Mouse (Mus musculus) CD4-positive, CD25-positive, alpha-beta regulatory T cell, adult 2 months (primary cell): ENCODE measurements at regions not wholly inside any gene's neighbourhood (a gene's known extent, or its start where the extent isn't known, plus 50 kb on each side); places are given as distances from the start of the nearest gene placed in this dataset.

Experiments used
- DNase-seq: peaks from one replicate; pipeline ENCODE4 v3.0.0-alpha.2; 2012; ENCODE audit warnings: low read depth, low spot score

GRCm38 (mm10) chr9:43387397-43387796 lies 76.7 kb downstream of the Trim29 start:
- DNase-seq, result no peak

GRCm38 (mm10) chr9:43389491-43390083 lies 78.9 kb downstream of the Trim29 start:
- no peak for DNase-seq

DNA sequence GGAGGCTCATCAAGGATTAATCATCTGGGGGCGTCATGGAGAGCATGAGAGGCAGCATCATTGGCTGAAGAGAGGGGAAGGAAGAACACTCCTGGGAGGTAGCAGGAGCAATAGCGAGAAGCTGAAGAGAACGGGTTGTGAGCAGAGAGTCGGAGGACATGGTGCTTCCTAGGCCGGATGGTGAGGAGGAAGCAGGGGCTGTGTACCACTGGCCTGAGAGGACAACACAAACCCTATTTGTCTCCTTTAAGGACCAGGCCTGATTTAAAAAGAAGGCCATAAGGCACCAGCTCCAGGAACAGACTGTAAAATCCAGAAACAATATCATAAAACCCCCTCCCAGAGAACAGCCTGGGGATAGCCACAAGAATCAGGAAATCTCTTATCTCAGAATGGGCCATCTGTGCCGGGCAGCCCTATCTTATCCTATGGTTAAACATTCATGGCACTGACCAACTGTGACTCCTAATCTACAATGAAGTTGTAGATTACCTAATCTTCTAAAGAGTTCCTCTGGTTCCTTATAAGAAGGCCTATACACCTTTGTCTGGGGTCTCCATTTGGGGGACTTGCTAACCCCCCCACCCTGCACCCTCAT lies 81.9 kb downstream of the Trim29 start:
- DNase-seq, result no peak

DNA sequence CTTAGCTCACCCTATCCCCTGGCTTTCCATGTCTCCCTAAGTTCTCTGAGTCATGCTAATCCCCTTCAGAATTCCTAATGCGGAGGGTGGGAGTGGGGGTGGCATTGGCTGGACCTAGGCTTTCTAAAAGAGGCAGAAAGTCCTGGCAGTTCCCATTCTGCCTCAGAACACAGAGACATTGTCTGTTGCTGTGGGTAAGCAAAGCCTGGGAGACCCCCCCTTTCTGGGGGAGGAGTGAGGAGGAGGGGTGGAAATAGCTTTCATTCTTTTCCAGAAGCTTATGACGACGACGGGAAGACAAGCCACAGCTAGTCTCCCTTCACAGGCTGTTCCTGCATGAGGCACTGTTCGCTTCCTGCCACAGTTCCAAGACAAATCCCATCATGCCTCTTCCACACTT lies 83.6 kb downstream of the Trim29 start:
- DNase-seq, result no peak

GRCm38 (mm10) chr9:43395209-43395608 lies 84.6 kb downstream of the Trim29 start:
- DNase-seq, result no peak

- no peak for DNase-seq
These were observed 85.9 kb downstream of the Trim29 start for GRCm38 (mm10) chr9:43396566-43396965.

GRCm38 (mm10) chr9:43408493-43408892 lies 97.8 kb downstream of the Trim29 start:
- DNase-seq, result no peak

GRCm38 (mm10) chr9:43412473-43412872 lies 101.8 kb downstream of the Trim29 start:
- DNase-seq, result no peak

DNA sequence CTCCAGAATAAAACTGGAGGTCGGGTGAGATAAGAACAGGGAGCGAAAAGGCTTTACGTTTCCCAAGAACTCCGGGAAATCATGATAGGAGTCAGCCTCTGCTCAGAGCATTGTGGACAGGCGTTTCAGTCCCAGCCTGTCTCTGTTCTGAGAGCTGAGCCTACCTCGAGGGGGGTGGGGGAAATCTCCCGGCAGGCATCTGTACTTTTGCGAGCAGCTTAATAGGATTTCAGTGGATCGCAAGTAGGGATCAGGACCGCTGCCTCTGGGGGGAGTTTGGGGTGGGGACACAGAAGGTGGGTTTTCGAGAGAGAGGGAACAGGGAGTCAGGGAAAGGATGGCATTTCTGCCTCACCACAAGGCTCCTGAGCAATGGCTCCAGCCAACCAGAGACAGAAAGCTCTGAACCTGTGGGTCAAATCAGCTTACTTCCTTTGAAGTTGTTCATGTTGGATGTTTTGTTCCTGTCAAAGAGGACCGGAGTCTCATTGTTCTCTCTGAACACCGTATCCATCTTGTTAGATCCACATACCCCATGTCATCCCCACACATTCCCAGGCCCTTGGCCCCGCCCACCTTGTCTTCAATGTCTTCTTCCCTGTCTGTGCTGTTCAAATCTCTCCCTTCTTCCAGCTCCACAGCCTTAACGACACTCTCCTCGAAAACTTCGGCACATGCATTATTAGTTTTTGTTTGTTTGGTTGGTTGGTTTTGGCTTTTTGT lies 109.5 kb downstream of the Trim29 start:
- no peak for DNase-seq

- DNase-seq, result no peak
These were observed 116.4 kb downstream of the Trim29 start for GRCm38 (mm10) chr9:43427007-43427406.

- DNase-seq, result no peak
These were observed 123.3 kb downstream of the Trim29 start for GRCm38 (mm10) chr9:43433953-43434352.

GRCm38 (mm10) chr9:43438476-43438875 lies 127.8 kb downstream of the Trim29 start:
- no peak for DNase-seq

DNA sequence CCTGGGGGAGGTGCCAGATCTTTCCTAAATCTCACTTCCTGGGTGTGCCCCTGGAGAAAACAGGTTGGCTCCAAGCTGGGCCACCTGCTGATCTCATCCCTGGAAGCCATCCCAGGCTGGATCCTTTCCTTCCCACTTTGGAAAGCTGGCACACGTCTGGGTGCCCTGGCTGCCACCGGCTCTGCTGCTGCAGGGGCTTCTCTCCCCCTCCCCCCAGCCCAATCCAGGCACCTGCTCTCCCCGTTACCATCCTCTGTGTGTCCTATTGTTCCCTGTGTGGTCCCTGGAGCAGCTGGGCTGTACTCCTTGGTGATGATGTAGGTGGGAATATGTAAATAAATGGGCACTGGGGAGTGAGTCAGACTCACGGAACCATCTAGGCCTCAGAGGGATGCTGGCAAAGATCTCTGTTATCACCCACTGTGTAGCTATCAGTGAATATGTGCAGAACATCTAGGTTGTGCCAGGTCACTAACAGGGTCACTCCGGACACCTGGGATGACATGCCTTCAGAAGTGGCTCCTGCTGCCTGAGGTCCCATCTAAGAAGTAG lies 130.4 kb downstream of the Trim29 start:
- no peak for DNase-seq

GRCm38 (mm10) chr9:43445491-43445890 lies 134.8 kb downstream of the Trim29 start:
- no peak for DNase-seq

- no peak for DNase-seq
These were observed 136.7 kb downstream of the Trim29 start for GRCm38 (mm10) chr9:43447372-43447771.

DNA sequence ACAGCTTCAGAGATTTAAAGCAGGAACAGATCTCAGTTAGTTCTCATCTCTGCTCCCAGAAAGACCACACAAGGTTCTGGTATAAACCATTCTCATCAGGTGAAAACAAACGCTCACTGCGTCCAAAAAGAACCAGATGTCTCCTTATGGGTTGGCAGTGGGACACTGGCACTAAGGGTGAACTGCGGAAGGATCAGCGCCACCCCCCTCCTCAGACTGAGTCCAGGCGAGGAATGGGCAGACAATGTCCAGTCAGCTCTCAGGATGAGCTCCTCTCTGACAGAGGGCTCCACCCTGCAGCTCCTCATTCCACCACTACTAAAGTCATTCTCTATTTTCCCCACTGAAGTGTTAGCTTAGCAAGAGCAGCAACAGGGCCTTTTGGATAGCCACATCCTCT lies 138.3 kb downstream of the Trim29 start:
- DNase-seq, result no peak

DNA sequence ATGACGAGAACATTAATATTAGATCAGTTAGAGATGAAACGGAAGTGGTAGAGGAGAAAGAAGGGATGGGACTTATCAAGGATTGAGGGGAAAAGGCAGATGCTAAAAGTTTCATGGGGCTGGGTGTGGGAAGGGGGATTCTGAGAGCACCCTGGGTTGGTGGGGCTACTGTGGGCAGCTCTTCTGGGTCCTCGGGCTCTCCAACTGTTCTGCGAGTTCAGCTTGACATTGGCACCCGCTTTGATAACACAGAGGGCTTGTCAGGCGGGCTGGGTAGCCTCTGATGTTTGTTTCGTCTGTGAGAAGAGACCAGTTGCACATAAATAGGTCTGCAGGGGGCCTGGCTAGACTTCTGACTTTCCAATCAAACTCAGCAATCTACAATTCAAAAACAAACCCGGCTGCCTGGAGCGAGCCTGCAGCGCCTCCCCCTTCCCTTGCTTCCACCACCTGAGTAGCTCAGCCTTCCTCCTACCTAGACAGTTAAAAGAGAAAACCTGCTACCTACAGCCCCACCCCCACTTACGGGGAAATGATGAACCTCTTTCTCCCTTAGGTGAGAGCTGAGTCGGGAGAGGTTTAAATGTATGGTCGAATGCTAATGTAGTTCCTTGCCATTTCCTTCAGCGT lies 143.4 kb downstream of the Trim29 start:
- DNase-seq, result no peak

- no peak for DNase-seq
These were observed 147.1 kb downstream of the Trim29 start for GRCm38 (mm10) chr9:43457736-43458135.

- DNase-seq, result no peak
These were observed 150.5 kb downstream of the Trim29 start for GRCm38 (mm10) chr9:43461131-43461530.

DNA sequence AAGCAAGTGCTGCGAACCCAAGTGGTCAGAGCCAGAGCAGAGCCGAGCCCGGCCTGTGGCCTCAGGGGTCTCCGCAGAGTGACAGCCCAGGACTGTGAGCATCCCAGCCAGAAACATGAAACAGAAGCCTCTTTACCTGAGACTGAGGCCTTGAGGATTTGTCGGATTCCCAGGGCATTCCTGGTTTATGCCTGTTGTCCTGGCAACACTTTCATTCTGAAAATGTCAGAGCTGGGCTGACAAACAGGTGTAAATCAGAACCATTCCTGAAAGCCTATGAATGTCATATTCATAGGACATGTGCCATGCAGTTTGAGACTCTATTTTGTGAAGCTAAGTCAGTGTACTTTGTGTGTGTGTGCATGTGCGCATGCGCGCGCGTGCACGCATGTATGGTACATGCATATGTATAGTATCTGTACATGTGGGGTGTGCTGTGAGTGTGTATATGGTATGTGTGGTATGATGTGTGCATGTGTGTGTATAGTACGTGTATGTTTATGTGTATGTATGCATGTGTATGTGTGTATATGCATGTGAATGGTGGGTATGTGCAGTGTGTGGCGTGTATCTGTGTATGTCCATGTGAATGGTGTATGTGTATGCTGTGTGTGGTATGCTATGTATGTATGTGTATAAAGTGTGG lies 152.9 kb downstream of the Trim29 start:
- DNase-seq, result no peak

- no peak for DNase-seq
These were observed 154.5 kb downstream of the Trim29 start for GRCm38 (mm10) chr9:43465129-43465528.
